Mouse (Mus musculus) left cerebral cortex, adult 2 months (tissue): Measurements from ENCODE around the gene Rnf182. TPM values are rescaled to one million over a fixed set of nuclear protein-coding genes. Genes with fewer than 3 reads are reported as not detected.
A peak's percentile ranks its signal among the peaks of the same experiment; 100 is the strongest.

Experiments
- DNase-seq, 2 experiments: peaks; one replicate each; pipeline ENCODE4 v3.0.0; 2021 to 2022; ENCODE audit warnings: low spot score in 2 of 2, mixed read lengths in 1 of 2; ENCODE audit errors: extremely low spot score in 1 of 2
- H3K27ac ChIP-seq: fragments of 200-600 bp; 2 replicates; pipeline ENCODE4 v1.8.1; 2022
- H3K4me3 ChIP-seq: fragments of 200-600 bp; 2 replicates; pipeline ENCODE4 v1.8.1; 2022
- CTCF ChIP-seq: fragments of 200-600 bp; IDR thresholded peaks from 2 replicates; pipeline ENCODE4 v1.8.1; 2022; ENCODE audit warnings: antibody characterized with exemption, mild to moderate bottlenecking, moderate library complexity
- intact Hi-C: fragments of 180-260 bp; cut with DNase I; formaldehyde crosslinking; loops from one replicate; pipeline ENCODE4 v1.15.1; 2025
- total RNA-seq, 2 experiments: library from RNA; stranded (reverse); gene quantifications; 2 replicates each; pipeline ENCODE4 v1.2.3; 2021

Rnf182 gene
- total RNA-seq, 2 experiments from 2014 or later = 7.6 to 7.8 TPM

DNA sequence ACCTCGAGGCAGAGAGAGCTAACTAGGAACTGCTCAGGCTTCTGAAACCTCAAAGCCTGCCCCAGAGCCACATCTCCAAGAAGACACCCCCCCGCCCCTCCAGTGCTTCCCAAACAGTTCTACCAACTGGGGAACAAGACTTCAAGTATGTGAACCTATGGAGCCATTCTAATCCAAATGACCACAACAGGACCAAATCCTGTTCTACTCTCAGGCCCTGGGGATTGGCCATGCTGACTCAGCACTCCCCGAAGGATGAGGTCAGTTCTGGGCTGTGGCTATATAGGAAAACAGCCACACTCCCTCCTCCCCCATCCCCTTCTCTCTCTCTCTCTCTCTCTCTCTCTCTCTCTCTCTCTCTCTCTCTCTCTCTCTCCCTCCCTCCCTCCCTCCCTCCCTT, 28.5 kb upstream of the Rnf182 start:
- no peak overlapping the region for H3K27ac ChIP-seq
- intact Hi-C loops = no loop called here
- DNase-seq = no peak
- TF ChIP-seq CTCF = no peak
- no peak overlapping the region for H3K4me3 ChIP-seq

DNA sequence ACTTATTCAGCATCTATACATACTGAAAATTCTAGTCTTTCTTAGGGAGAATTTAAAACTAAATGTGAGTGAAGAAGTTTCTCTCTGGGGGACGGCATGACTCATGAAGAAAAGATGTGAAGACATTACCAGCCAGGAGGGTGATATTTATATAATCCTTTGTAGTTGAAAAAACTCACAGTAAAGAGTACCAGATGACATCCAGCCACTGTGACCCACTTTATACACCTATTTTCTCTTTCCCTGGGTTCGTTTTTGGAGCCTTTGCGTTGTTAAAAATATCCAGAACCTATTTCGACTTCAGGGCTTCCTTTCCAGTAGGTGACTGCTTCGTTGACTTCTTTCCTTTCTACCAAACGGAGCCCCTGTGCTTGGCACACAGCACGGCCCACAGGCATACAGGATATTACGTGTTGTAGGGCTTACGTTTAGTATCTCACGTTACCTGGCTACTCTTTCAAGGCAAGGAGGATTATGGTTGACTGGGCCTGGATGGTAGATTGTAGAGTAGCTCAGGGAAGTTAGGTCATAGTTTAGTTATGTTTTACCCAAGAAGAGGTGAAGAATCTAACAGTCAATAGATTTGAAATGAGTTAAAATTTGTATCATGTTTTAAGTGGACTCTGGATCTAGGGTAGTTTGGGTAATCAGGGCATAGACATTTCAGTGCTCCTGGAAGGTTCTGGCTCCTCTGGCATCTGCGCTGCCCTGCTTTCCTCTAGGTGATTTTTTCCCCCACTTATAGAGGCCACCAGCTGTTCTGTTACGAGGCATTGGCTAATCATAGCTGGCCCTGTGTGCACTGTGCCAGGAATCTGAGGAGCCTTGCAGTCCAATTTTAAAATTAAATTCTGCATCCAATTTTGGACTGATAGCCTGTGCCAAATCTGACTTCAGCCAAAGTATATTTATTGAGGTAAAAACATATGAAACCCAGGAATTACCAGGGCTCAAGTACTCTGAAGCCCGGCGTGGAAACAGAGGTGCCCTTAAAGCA, 27.4 kb upstream of the Rnf182 start:
- no peak for TF ChIP-seq CTCF
- Histone ChIP-seq H3K4me3 (no peak overlapping the region), H3K27ac (peak overlapping the region; percentile 80)
- intact Hi-C loops = no loop called here
- DNase-seq = no peak

DNA sequence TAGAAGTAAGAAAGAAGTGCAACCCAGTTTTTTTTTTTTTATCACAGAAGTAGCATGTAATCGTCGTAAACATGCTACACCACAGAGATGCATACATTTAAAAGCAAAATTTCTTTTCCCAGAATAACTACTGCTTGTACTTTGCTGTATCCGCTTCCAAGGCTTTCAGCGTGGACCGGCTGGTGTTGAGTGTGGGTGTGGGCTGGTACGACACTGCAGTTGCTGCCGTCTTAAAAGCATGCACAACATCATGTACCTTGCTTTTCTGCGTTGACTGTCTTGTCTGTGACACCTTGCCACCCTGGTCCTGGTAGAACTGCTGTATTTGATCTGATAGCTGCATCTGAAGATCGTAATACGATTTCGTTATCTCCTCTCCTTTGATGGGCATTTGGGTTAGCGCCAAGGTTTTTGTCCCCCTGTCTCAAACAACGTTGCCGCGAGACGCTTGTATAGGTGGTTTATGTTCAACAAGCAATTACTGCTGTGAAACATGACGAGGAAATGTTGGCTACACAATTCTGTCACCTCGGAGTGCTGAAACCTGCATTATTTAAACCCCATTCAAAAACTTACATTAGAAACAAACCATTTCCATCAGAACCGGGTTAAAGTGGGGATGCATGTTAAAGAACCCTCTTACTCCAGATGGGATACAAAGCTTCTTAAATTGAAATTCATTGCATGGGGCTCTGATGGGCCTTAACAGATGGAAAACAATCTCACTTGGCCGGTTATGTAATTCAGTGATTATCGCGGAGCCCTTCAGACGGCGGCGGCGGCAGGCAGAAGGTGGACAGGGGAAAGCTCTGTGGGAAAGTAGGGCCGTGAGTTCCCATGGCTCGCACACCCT, 23.5 kb upstream of the Rnf182 start:
- intact Hi-C loops = no loop called here
- DNase-seq = no peak
- Histone ChIP-seq H3K27ac (no peak overlapping the region), H3K4me3 (no peak overlapping the region)
- TF ChIP-seq CTCF = no peak

DNA sequence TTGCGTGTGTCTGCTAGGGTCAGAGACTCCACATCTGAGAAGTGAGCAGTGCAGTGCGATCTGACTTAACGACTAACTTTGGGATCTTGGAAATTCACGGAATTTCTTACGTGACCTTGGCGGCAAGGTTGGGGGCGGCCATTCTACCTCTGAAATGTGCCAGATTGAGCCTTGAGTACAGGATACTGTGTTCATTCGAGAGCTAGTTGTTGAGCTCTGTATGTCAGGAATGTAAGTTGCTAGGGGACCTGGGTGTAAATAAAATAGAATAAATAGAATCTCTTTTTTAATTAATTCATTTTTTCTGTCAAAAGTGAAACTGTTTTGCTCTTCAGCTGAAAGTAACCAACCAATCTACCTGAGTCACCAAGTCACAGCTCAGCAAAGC, 22.8 kb upstream of the Rnf182 start:
- Histone ChIP-seq H3K27ac (no peak overlapping the region), H3K4me3 (no peak overlapping the region)
- intact Hi-C loops = no loop called here
- no peak for DNase-seq
- no peak for TF ChIP-seq CTCF

DNA sequence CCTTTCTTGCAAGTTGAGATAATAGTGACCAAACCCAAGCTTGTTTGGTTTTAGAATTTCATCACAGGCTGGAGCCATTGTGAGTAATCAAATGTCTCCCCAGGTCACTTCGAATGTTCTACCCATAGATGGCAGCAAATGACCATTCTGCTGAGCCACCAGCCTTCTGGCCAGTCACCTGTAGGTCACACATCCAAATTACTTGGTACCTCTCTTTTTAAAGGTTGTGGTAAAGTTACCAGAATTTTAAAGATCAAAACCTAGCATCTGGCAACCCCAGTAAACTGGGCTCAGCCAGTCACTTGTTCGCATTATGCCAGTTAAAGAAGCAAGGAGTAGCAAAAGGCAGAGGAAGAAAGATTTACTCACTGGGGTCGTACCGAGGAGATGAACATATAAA, 19.6 kb upstream of the Rnf182 start:
- intact Hi-C loops = loop anchor here (1.0 kb wide), 2 partner anchors 130 to 143 kb away; no protein-coding TSS in a partner anchor

DNA sequence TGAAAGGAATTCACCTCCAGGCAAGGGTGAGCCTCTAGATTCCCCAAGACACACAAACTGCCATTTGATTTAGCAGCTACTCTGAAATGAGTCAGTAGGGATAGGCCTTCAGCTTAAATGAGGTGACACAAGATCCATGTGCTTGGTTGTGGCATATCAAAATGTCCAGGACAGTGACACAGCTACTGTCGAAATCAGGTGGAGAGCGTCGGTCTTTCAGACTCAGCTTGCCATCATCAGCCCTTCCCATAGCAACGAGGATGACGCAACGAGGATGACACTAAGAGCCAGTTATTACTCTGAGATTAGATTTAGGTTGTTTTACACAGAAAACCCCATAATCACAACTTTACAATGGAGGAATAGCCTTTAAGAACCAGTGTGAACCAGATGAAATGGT, 14.5 kb upstream of the Rnf182 start:
- no peak overlapping the region for H3K4me3 ChIP-seq
- intact Hi-C loops = no loop called here
- H3K27ac ChIP-seq = no peak overlapping the region
- DNase-seq = no peak
- TF ChIP-seq CTCF = no peak

More for the DNA sequence above, 19.6 kb upstream of the Rnf182 start:
- H3K27ac ChIP-seq = no peak overlapping the region
- peak; percentile 89 for TF ChIP-seq CTCF
- DNase-seq = peak in 1 of 2 experiments; percentile 43
- H3K4me3 ChIP-seq = no peak overlapping the region

DNA sequence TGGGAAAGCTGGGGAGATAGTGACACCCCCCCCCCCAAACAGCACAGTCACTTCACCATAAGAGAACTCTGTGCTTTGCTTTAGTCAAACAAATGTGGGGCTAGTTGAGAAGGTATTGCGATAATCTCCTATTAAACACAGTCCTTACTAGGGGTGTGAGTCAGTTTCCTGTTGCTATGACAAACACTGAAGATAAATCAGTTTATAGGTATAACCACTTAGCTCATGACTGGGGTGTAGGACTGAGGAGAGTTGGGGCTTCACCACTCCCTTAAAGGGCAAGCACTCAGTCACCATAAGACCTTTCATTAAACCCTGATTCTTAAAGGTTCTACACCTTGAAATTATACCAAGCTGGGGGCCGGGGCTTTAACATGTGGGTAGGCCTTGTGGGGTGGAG, 13.1 kb upstream of the Rnf182 start:
- Histone ChIP-seq H3K4me3 (no peak overlapping the region), H3K27ac (no peak overlapping the region)
- intact Hi-C loops = no loop called here
- no peak for TF ChIP-seq CTCF
- no peak for DNase-seq

DNA sequence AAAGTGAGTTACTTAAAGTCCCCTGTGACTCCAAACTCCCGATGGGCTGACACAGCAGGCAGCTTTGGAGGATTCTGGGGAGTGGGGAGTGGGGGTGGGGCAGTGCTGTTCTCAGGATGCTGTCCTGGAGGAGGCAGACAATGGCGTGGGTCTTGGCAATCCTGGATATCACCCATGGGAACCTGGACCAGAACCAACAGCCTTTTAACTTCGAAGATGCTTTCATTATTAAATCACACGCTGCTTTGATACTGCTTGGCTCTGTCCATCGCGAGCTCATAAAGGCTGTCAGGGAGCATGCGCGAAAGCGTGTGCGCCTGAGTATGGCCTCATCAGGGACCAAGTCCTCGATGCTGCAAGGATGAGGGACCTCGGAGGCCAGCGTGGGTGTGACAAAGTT, 12.5 kb upstream of the Rnf182 start:
- DNase-seq = no peak
- Histone ChIP-seq H3K4me3 (peak overlapping the region; percentile 21; the same call in 1 of the 2 replicates), H3K27ac (no peak overlapping the region)
- no peak for TF ChIP-seq CTCF
- intact Hi-C loops = no loop called here

DNA sequence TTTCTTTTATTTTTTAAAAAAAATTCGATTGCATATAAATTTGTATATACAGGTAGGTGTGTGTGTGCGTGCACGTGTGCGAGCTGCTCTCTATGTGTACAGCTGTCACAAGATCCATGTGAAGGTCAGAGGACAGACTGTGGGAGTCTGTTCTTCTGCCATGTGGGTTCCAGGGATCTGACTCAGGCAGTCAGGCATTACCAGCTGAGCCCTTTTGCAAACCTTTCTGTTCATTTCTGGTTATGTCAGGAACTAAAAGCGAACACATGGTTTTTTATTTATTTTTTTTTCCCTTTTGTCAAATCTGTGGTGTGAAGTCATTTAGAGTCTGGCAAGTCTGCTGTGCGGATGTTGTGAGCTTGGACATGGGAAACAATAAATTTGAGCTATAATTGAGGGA, 6.7 kb upstream of the Rnf182 start:
- no peak for DNase-seq
- Histone ChIP-seq H3K27ac (no peak overlapping the region), H3K4me3 (no peak overlapping the region)
- TF ChIP-seq CTCF = no peak
- intact Hi-C loops = no loop called here

DNA sequence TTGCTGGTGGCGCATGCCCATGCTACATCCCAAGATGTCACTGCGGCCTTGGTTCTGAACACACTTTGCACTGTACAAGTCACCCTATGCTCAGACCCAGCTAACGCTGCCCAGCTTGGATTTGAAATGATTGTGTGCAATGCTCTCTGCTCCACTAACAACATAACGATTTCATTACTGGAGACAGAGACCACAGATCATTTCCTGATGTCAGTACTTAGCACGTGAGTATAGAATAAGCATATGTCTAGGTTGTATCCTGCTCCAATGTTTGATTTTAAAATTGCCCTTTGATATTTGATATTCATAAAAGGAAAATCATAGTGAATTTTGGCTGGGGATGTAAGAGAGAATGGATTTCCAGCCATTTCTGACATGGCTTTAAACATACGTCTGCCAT, 3.5 kb upstream of the Rnf182 start:
- DNase-seq = no peak
- no peak for TF ChIP-seq CTCF
- Histone ChIP-seq H3K4me3 (no peak overlapping the region), H3K27ac (no peak overlapping the region)
- intact Hi-C loops = no loop called here

DNA sequence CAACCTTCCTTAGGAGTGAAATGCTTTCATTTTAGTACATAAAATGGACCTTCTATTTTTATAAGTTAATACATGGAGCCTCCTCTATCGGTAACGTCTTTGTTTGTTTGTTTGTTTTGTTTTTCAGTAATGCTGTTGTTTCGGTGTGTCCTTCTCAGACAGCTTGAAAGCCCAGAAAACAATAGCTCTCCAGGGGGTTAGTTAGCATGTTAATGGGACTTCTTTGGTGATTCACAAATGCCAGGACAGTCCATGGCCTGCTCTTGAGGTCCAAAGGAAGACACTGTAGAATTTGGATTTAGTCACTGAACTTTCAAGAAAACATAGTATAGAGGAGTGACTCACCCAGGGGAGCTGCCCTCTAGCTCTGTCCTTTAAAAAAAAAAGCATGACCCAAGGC, 843 bp upstream of the Rnf182 start:
- intact Hi-C loops = loop anchor here (5.0 kb wide), 2 partner anchors 53 to 68 kb away; no protein-coding TSS in a partner anchor
- no peak overlapping the region for H3K4me3 ChIP-seq
- TF ChIP-seq CTCF = no peak
- H3K27ac ChIP-seq = no peak overlapping the region
- DNase-seq = no peak

DNA sequence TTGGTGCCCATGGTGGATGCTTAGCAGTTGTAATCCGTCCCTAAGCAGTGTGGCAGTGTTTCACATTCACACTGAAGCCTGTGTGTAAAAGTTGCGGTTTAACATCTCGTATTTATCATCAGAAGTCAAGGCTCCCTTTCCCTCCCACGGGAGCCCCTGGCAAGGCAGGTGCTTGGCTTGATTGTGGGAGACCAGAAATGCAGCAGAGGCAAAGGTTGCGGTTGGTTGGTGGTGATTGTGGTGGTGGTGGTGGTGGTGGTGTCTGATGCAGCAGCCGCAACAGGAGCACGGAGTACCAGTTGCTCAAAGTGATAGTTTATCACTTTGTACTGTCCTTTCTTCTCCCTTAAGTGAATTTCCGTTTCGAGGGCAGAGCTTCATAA, 325 bp upstream of the Rnf182 start:
- TF ChIP-seq CTCF = no peak
- peak overlapping the region; percentile 80 for H3K27ac ChIP-seq
- intact Hi-C loops = loop anchor here (5.0 kb wide), 2 partner anchors 52 to 67 kb away; no protein-coding TSS in a partner anchor
- H3K4me3 ChIP-seq = peak overlapping the region; percentile 67
- DNase-seq = no peak
